Mouse (Mus musculus) gastrocnemius, adult 2 months (tissue): ENCODE measurements around the gene Adamts8. TPM values are rescaled to one million over a fixed set of nuclear protein-coding genes. Genes with fewer than 3 reads are reported as not detected.

Source experiments
- DNase-seq: peaks from one replicate; pipeline ENCODE4 v3.0.0; 2022
- H3K27ac ChIP-seq: fragments of 200-600 bp; 2 replicates; pipeline ENCODE4 v1.8.1; 2022; ENCODE audit warnings: mild to moderate bottlenecking
- H3K4me3 ChIP-seq: fragments of 200-600 bp; 2 replicates; pipeline ENCODE4 v1.8.1; 2022; ENCODE audit warnings: mild to moderate bottlenecking, moderate library complexity
- CTCF ChIP-seq: fragments of 200-600 bp; IDR thresholded peaks from 2 replicates; pipeline ENCODE4 v1.8.1; 2022; ENCODE audit warnings: antibody characterized with exemption, mild to moderate bottlenecking, moderate library complexity
- intact Hi-C: fragments of 180-260 bp; cut with DNase I; formaldehyde crosslinking; loops from one replicate; pipeline ENCODE4 v1.15.1; 2025
- total RNA-seq, 2 experiments: library from RNA; stranded (reverse); gene quantifications; 2 replicates each; pipeline ENCODE4 v1.2.3; 2021

Adamts8 gene
- total RNA-seq, 2 experiments from 2014 or later, result 1.5 to 14.6 TPM

DNA sequence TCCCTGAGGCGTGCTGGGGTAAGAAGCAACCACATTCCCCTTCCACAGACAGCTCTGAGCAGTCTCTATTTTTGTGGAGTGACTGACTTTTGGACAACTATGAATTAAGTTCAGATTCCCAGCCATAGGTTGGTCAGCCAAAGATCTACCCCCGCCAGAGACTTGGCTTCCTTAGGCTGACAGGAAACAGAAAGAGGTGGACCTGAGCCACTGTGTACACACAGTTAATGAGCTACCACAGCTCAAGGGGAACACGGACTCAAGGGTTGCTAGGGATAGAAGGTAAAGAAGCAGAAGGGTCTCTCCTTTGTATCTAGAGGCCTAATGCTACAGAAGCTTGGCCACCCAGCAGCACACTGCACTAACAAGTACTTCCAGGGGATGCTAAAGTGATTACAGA is 30.2 kb upstream of the Adamts8 start:
- no peak for DNase-seq
- intact Hi-C loops, result loop anchor here (10.0 kb wide), 1 partner anchor 277 kb away; no protein-coding TSS in a partner anchor
- no peak overlapping the region for H3K4me3 ChIP-seq
- H3K27ac ChIP-seq, result no peak overlapping the region
- TF ChIP-seq CTCF, result no peak

DNA sequence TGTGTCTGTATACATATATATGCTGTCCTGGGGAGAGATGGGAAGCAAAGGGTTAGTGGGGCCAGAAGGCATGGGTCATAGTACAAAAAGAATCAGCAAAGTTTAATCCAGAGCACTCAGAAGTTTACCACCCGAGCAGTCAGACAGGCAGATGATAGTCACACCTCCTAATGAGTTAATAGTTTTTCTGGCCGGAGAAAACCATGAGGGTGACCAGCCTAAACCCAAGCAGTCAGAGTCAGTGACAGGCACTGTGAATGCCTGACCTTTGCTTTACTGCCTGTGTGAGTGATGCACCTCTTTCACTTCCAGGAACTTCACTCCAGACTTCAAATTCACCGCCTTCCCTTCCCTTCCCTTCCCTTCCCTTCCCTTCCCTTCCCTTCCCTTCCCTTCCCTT is 28.9 kb upstream of the Adamts8 start:
- DNase-seq, result no peak
- no peak overlapping the region for H3K27ac ChIP-seq
- no peak overlapping the region for H3K4me3 ChIP-seq
- intact Hi-C loops, result loop anchor here (10.0 kb wide), 1 partner anchor 279 kb away; no protein-coding TSS in a partner anchor
- no peak for TF ChIP-seq CTCF

DNA sequence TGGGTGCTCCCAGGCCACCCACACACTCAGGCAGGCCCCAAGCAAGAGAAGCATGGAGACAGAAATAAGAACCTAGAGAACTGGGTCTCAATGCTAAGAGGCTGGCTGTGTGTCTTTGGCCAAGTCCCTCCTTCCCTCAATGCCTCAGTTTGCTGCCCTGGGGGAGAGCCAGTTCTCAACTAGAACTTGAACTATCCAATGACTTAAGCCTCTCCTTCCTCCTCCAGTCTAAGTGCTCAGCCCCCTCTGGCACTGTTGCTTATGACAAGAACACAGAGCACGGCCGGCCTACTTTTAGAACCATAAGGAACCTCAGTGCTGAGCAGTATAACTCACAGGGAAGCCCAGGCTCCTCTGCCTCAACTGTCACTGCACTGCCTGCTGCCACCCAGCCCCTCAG is 28.1 kb upstream of the Adamts8 start:
- no peak for TF ChIP-seq CTCF
- intact Hi-C loops, result loop anchor here (10.0 kb wide), 1 partner anchor 279 kb away; no protein-coding TSS in a partner anchor
- DNase-seq, result no peak
- Histone ChIP-seq H3K4me3 (no peak overlapping the region), H3K27ac (no peak overlapping the region)

- intact Hi-C loops, result loop anchor here (10.0 kb wide), 1 partner anchor 282 kb away; no protein-coding TSS in a partner anchor
Measured at GRCm38 (mm10) chr9:30916266-30916968, 25.9 kb upstream of the Adamts8 start.

GRCm38 (mm10) chr9:30918466-30919356 is 23.7 kb upstream of the Adamts8 start:
- no peak for TF ChIP-seq CTCF
- peak overlapping the region; percentile 78 for H3K4me3 ChIP-seq
- intact Hi-C loops, result loop anchor here (10.0 kb wide), 1 partner anchor 284 kb away; no protein-coding TSS in a partner anchor
- peak; percentile 39 for DNase-seq
- peak overlapping the region; percentile 78 for H3K27ac ChIP-seq

More at GRCm38 (mm10) chr9:30916266-30916968, 25.9 kb upstream of the Adamts8 start:
- TF ChIP-seq CTCF, result no peak
- no peak for DNase-seq
- Histone ChIP-seq H3K27ac (no peak overlapping the region), H3K4me3 (peak overlapping the region; percentile 21; the same call in 1 of the 2 replicates)

DNA sequence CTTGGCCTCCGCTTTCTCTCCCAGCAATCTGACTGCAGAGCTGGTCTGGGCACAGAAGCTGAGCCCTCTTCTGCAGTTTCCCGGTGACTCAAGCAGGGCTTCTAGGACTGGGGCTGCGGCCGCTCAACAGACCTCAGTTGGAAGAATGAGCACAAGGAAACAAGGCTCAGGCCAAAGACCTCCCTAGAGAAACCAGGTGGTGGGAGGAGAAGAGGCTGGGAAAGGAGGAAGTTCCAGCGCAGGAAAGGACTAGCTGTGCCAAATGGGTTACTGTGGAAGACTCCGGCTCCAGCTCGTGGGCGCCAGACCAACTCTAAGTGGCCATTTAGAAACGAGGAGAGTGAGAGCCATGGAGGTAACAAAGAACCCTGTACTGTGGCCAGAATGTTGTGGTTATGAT is 22.7 kb upstream of the Adamts8 start:
- intact Hi-C loops, result loop anchor here (10.0 kb wide), 3 partner anchors 205 to 365 kb away; no protein-coding TSS in a partner anchor
- Histone ChIP-seq H3K4me3 (peak overlapping the region; percentile 78), H3K27ac (peak overlapping the region; percentile 78)
- no peak for TF ChIP-seq CTCF
- DNase-seq, result peak; percentile 75

DNA sequence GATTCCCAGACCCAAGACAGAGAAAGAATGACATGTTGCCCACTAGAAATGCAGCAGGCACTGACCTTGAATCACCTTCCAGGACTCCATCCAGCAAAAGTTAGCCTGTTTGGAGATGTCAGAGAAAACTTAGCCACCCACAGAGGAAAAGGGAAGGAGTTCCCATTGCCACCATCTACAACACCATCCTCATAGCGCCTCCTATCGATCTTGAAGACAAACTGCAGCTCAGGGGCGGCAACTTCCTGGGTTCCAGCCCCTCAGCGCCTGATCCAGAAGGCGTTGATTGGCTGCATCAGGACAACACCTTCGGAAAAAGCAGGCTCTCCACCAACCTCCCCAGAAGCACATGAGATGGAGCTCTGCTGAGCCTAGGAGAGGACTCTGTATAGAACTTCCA is 21.6 kb upstream of the Adamts8 start:
- intact Hi-C loops, result loop anchor here (10.0 kb wide), 2 partner anchors 206 to 366 kb away; no protein-coding TSS in a partner anchor
- H3K27ac ChIP-seq, result peak overlapping the region; percentile 78
- peak; percentile 62 for DNase-seq
- peak overlapping the region; percentile 78 for H3K4me3 ChIP-seq
- peak; percentile 66 for TF ChIP-seq CTCF

DNA sequence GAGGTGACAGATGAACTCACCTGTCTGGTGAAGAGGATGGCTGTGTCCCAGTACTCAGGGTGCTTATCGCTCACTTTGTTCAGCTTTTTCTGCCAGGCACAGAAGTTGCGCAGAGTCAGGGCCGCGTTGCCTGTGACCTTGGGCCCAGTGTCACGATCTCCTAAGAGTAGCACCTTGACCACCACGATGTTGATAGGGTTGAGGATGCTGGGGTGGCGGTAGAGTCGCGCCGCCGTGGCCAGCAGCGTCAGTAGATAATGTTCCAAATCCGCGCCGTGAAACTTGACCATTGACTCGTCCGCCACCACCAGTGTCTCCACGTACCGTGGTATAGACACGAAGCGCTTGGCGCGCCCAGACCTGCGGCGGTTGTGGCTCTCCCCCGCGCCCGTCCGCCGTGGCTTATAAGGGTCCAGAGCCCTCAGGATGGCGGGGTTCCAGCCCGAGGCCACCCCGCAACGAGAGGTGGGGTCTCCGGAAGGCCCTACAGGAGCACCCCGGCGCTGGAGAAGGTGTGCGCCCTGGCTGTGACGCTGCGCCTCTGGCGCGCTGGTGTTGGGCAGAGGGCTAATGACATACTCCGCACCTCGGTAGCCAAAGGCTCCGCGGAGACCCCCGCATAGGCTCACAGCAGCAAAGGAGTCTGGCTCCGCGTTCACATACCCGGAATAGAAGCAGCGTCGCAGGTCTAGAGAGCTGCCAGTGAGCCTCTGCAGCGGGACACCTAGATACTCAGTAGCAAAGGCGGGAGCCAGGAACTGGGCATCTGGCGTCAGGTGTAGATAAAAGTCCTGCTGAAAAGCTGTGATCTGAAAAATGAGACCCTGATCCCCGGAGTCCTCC is 20.9 kb upstream of the Adamts8 start:
- Histone ChIP-seq H3K27ac (peak overlapping the region; percentile 78), H3K4me3 (peak overlapping the region; percentile 78)
- intact Hi-C loops, result loop anchor here (10.0 kb wide), 2 partner anchors 207 to 367 kb away; no protein-coding TSS in a partner anchor
- DNase-seq, result peak; percentile 39
- no peak for TF ChIP-seq CTCF

DNA sequence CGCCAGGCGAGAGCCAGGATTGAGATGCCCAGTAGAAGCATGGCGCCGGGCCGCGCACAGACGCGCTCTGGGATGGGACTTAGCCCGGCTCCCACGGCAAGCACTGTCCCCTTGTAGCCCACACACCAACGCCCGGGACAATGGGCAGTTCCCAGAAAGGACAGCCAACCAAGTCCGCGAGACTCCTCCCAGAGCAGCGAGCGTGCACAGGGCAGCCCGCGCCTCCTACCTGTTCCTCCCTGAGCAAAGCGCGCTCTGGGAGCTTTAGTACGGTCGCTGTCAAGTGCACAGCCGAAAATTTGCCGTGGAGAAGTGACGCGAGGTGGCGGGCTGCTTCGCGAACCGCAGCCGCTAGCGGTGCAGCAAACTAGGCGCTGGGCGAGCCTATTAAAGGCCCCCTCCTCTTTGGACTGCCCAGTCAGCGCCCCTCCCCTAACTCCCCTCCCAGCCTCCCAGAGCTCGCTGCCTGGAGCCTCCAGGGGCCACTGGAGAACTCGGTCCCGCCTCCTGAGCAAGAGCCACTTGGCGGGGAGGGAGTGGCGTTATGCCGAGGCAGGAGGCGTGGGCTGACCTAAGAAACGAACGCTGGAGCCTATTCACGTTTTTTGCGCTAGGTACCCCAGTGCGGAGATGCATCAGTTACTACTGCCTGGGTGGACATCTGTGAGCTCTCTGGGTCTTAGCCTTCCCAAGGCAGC is 20.0 kb upstream of the Adamts8 start, which contains the start of gene Adamts15:
Gene Adamts15, minus strand, starts transcription at position 256 of the 698 bp plus-strand sequence.
- Histone ChIP-seq H3K4me3 (peak within 1 kb of the TSS; percentile 78), H3K27ac (peak within 1 kb of the TSS; percentile 78)
- TF ChIP-seq CTCF, result no peak; the same call in 1 of the 2 replicates
- intact Hi-C loops, result loop anchor here (10.0 kb wide), 2 partner anchors 208 to 368 kb away; no protein-coding TSS in a partner anchor
- peak; percentile 86 for DNase-seq

- intact Hi-C loops, result loop anchor here (10.0 kb wide), 2 partner anchors 214 to 374 kb away; no protein-coding TSS in a partner anchor
- no peak for TF ChIP-seq CTCF
- no peak for DNase-seq
Measured at GRCm38 (mm10) chr9:30928759-30929158, 13.6 kb upstream of the Adamts8 start.

DNA sequence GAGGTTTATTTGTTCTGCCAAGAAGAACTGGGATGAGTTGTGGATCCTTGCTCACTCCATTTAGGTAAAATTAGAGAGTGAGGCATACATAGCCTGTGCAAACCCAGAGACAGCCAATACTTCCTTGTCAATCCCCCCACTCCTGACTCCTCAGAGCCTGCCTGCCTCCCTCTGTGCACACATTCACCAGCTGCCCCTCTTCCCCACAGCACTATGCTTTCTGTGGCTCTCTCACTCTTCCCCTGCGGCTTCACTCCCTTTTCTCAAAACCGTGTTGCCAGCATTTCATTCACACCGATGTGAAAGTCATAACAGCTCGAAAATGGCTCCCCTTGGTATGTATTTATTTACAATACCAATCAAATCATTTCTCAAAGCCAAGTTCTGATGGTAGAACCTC is 10.0 kb upstream of the Adamts8 start:
- TF ChIP-seq CTCF, result no peak
- H3K27ac ChIP-seq, result no peak overlapping the region
- no peak overlapping the region for H3K4me3 ChIP-seq
- intact Hi-C loops, result no loop called here
- no peak for DNase-seq

More at GRCm38 (mm10) chr9:30928759-30929158, 13.6 kb upstream of the Adamts8 start:
- Histone ChIP-seq H3K27ac (no peak overlapping the region), H3K4me3 (no peak overlapping the region)
